Mouse (Mus musculus) forebrain, embryonic 11.5 days (tissue): ENCODE data around the gene Slc4a1. TPM values are rescaled to one million over a fixed set of nuclear protein-coding genes. Genes with fewer than 3 reads are reported as not detected.

Source experiments
- ATAC-seq: fragments of 200-750 bp; cut with Nextera tagmentation; replicated peaks from 2 replicates; pipeline ENCODE4 v1.8.0; 2017; ENCODE audit warnings: moderate TSS enrichment; ENCODE audit not compliant: low FRiP score
- DNase-seq: peaks from one replicate; pipeline ENCODE4 v3.0.0-alpha.2; 2017; ENCODE audit warnings: low spot score
- H3K27ac ChIP-seq: fragments of 300-500 bp; sonication (generic); 2 replicates; pipeline ENCODE4 v1.5.1; 2014; ENCODE audit warnings: low read depth, low read length
- H3K27me3 ChIP-seq: fragments of 300-500 bp; sonication (generic); 2 replicates; pipeline ENCODE4 v1.6.1; 2014; ENCODE audit warnings: mild to moderate bottlenecking, low read length, mixed read lengths; ENCODE audit not compliant: control insufficient read depth, insufficient read depth
- H3K36me3 ChIP-seq: fragments of 300-500 bp; sonication (generic); 2 replicates; pipeline ENCODE4 v1.6.1; 2014; ENCODE audit warnings: mild to moderate bottlenecking, low read length, moderate library complexity, mixed read lengths; ENCODE audit not compliant: control insufficient read depth, insufficient read depth
- H3K4me1 ChIP-seq: fragments of 300-500 bp; sonication (generic); replicated peaks from 2 replicates; pipeline ENCODE4 v1.6.1; 2014; ENCODE audit warnings: low read length, mixed read lengths; ENCODE audit not compliant: control insufficient read depth, insufficient read depth
- H3K4me2 ChIP-seq: fragments of 300-500 bp; sonication (generic); 2 replicates; pipeline ENCODE4 v1.6.1; 2014; ENCODE audit warnings: low read depth, mild to moderate bottlenecking, low read length, moderate library complexity, mixed read lengths; ENCODE audit not compliant: severe bottlenecking
- H3K4me3 ChIP-seq: fragments of 300-500 bp; sonication (generic); 2 replicates; pipeline ENCODE4 v1.5.1; 2014; ENCODE audit warnings: low read depth, low read length
- H3K9ac ChIP-seq: fragments of 300-500 bp; sonication (generic); 2 replicates; pipeline ENCODE4 v1.6.1; 2014; ENCODE audit warnings: low read length
- H3K9me3 ChIP-seq: fragments of 300-500 bp; sonication (generic); 2 replicates; pipeline ENCODE4 v1.6.1; 2016; ENCODE audit warnings: low read length, mixed read lengths; ENCODE audit not compliant: control insufficient read depth
- WGBS: fragments of 180-500 bp; shearing (Covaris S2); extraction: QIAGEN DNeasy Blood & Tissue Kit; methylation state at CpG from one replicate; pipeline ENCODE4 v1.1.7; 2014; 5-methylcytosine and 5-hydroxymethylcytosine counted together
- polyA plus RNA-seq: library from polyadenylated mRNA; unstranded; fragments of >200 nt; fragmentation: Nextera tagmentation; extraction: Ambion mirVana; gene quantifications from 2 replicates; pipeline ENCODE4 v1.2.1, GENCODE M21; 2014

The Slc4a1 gene
- polyA plus RNA-seq, 1 experiment from 2014 or later: 33.8 TPM

DNA sequence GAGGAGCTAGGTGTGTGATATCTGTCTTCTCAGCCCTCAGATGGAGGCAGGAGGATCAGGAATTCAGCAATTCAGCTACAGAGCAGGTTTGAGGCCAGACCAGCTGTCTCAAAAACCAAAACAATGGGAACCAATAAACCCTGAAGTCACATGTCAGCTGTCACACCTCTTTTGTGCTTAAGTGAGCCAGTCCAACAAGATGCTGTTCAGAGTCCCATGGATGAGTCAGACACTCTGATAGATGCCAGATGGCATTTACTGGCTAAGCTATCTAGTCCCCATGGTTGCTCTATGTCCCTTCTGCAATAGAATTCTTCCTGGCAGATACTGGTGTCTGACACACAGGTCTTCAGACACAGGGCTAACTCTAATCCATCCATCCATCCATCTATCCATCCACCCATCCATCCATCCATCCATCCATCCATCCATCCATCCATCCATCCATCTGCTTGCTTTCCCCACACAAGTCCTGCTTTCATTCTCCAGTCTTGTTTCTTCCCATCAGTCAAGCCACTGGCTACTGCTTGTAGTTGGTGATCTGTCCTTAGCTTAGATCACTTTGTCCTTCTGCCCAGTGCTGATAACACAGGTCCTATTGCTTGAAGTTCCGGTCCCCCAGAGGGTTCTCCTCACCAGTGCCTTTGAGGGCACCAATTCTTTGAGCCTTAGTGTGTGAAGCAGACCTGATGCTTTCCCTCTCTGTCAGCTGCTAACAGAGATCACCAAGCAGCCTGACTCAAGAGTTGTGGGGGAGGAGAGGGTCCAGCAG lies 17.5 kb upstream of the Slc4a1 start:
- DNase-seq (peak; percentile 43), ATAC-seq (no peak)
- no peaks in the 10 kb centered on the region for H3K36me3 ChIP-seq
- no peaks in the 10 kb centered on the region for H3K27me3 ChIP-seq
- no peak overlapping the region for H3K4me3 ChIP-seq
- WGBS: 91% methylated on average over 1 of the region's 1 CpGs
- no peaks in the 10 kb centered on the region for H3K4me1 ChIP-seq
- H3K9ac ChIP-seq: no peak overlapping the region
- H3K4me2 ChIP-seq: no peak overlapping the region
- no peaks in the 10 kb centered on the region for H3K9me3 ChIP-seq
- no peak overlapping the region for H3K27ac ChIP-seq

DNA sequence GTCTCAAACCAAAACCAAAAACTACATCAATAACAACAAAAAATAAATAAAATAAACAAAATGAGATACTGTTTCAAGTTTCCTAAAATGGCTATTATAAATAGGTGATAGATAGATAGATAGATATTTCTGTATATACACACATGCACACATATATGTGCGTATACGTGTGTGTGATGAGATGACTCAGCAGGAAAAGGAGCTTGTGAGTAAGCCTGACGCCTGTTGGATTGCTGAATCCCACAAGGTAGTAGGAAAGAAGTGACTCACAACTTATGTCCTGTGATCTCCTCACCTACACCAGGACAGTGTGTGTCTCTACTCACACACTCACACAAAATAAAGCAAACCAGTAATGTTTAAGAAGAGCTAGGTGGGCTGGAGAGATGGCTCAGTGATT lies 16.8 kb upstream of the Slc4a1 start:
- no peak overlapping the region for H3K4me2 ChIP-seq
- H3K27me3 ChIP-seq: no peaks in the 10 kb centered on the region
- no peak overlapping the region for H3K27ac ChIP-seq
- no peak overlapping the region for H3K4me3 ChIP-seq
- no peak for ATAC-seq
- whole genome bisulfite sequencing: 87% methylated on average over 3 of the region's 3 CpGs
- H3K4me1 ChIP-seq: no peaks in the 10 kb centered on the region
- H3K9me3 ChIP-seq: no peaks in the 10 kb centered on the region
- no peak for DNase-seq
- H3K36me3 ChIP-seq: no peaks in the 10 kb centered on the region
- H3K9ac ChIP-seq: no peak overlapping the region

DNA sequence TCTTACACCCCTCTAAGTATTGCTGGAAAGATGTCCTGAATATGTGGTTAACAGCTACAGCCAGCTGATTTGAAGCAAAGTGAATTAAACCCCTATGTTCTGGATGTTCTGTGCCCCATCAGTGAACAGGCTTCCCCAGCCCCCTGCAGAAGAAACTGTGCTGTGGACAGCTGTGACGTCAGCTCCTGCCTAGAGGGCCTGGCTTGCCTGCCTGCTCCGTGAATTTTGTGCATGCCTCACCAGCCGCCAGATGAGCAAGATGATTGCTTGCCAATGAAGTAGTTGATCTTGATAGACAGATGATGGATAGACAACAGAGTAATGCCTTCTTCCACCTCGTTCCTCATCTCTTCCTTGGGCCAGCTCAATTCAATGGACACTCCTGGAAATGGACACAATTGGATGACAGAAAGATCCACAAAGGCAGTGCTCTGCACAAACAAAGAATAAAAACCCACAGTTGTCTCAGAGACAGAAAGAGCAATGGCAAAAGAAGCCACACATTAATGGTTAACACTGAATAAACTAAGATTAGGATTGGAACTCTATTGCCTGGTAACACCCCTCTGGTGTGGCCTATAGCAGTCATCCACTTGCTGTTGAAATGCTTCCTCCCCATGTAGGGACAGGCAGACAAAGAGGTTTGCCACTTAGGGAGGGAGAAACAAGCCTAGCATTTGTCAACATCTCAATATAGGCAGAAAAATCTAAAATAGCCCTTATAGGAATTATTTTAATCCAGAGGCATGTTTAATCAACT lies 15.5 kb upstream of the Slc4a1 start:
- H3K9me3 ChIP-seq: no peaks in the 10 kb centered on the region
- no peak overlapping the region for H3K4me2 ChIP-seq
- H3K27me3 ChIP-seq: no peaks in the 10 kb centered on the region
- H3K9ac ChIP-seq: no peak overlapping the region
- no peak overlapping the region for H3K4me3 ChIP-seq
- H3K27ac ChIP-seq: no peak overlapping the region
- DNase-seq (peak; percentile 44), ATAC-seq (no peak)
- H3K4me1 ChIP-seq: no peaks in the 10 kb centered on the region; the same call in 1 of the 2 replicates
- WGBS: 55% methylated on average over 4 of the region's 4 CpGs
- H3K36me3 ChIP-seq: no peaks in the 10 kb centered on the region

DNA sequence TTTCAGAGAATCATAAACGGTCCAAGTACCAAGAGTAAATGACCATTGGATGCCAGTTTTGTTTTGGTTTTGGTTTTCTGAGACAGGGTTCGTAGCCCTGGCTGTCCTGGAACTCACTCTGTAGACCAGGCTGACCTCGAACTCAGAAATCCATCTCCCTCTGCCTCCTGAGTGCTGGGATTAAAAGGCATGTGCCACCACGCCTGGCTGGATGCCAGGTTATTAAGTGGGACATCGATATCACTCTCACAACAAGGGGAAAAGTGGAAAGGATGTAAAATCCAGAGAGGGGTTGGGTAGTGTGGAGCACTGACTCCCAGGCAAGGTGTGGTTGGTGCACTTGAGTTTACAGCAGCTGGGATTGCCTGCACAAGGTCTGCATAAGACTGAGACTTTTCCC lies 14.1 kb upstream of the Slc4a1 start:
- WGBS: 84% methylated on average over 5 of the region's 5 CpGs
- H3K27ac ChIP-seq: no peak overlapping the region
- ATAC-seq (no peak), DNase-seq (no peak)
- no peaks in the 10 kb centered on the region for H3K9me3 ChIP-seq
- no peak overlapping the region for H3K9ac ChIP-seq
- no peak overlapping the region for H3K4me2 ChIP-seq
- no peak overlapping the region for H3K4me3 ChIP-seq
- no peaks in the 10 kb centered on the region for H3K27me3 ChIP-seq
- H3K4me1 ChIP-seq: peaks cover 6% of the 10 kb centered on the region; the same call in 1 of the 2 replicates
- H3K36me3 ChIP-seq: no peaks in the 10 kb centered on the region

DNA sequence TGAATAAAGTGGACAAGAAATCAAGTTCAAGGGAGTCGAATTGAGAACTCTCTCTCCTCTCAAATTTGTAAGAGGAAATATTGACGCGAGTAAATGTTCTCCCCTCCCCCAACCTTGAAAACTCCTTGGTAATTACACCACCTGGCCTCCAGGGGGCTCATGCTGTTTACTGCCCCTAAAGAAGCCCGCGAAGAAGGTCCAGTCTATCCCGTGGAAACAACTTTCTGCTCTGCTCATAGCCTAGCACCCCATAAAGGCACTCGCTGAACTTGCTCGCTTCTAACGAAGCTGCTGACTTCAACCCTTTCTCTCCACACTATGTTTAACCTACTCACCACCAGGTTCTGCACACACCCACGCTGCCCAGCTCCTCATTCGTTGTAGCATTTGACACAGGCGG lies 11.2 kb upstream of the Slc4a1 start:
- H3K4me1 ChIP-seq: peaks cover 6% of the 10 kb centered on the region; the same call in 1 of the 2 replicates
- DNase-seq: peak; percentile 45
- 61% methylated on average over 12 of the region's 12 CpGs for WGBS

DNA sequence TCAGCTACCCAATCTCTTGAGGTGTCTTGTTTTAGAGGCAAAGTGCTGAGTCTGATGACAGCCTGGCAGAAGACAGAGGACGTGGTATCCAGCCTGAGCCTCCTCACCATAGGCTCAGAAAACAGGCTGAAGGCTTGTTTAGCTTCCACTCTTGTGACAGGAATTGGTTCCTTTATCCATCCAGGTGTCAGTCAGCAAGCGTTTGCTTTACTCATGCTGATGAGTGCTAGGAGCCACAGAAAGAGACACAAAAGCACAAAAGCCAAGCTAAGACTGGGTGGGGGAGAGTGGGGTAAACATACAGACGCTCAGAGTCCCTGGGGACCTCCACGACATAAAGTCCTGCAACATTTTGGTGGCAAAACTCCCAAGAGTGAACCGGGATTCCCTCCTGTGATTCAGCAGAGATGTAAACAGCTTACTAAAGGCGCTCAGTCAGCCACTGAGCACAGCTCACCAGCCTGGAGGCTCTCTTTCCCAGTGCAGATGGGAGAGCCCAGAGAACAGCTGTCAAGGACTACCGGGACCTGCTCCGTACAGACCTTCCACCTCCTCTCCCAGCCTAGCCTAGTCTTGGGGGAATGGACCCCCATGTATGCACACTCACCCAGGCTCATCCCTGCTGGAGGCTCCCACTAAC lies 10.3 kb upstream of the Slc4a1 start:
- WGBS: 10% methylated on average over 8 of the region's 8 CpGs
- H3K4me2 ChIP-seq: peak overlapping the region; percentile 39
- H3K9ac ChIP-seq: peak overlapping the region; percentile 44
- H3K36me3 ChIP-seq: no peaks in the 10 kb centered on the region
- peak overlapping the region; percentile 37 for H3K27ac ChIP-seq
- peak overlapping the region; percentile 5; the same call in 1 of the 2 replicates for H3K4me3 ChIP-seq
- no peak for ATAC-seq
- no peaks in the 10 kb centered on the region for H3K9me3 ChIP-seq
- H3K4me1 ChIP-seq: peaks cover 6% of the 10 kb centered on the region; the same call in 1 of the 2 replicates
- no peaks in the 10 kb centered on the region for H3K27me3 ChIP-seq
- peak; percentile 50 for DNase-seq

More for the DNA sequence above, 11.2 kb upstream of the Slc4a1 start:
- H3K36me3 ChIP-seq: no peaks in the 10 kb centered on the region
- no peak overlapping the region for H3K27ac ChIP-seq
- no peak overlapping the region for H3K9ac ChIP-seq
- ATAC-seq: no peak
- H3K4me2 ChIP-seq: no peak overlapping the region
- H3K27me3 ChIP-seq: no peaks in the 10 kb centered on the region
- no peaks in the 10 kb centered on the region for H3K9me3 ChIP-seq
- H3K4me3 ChIP-seq: no peak overlapping the region

DNA sequence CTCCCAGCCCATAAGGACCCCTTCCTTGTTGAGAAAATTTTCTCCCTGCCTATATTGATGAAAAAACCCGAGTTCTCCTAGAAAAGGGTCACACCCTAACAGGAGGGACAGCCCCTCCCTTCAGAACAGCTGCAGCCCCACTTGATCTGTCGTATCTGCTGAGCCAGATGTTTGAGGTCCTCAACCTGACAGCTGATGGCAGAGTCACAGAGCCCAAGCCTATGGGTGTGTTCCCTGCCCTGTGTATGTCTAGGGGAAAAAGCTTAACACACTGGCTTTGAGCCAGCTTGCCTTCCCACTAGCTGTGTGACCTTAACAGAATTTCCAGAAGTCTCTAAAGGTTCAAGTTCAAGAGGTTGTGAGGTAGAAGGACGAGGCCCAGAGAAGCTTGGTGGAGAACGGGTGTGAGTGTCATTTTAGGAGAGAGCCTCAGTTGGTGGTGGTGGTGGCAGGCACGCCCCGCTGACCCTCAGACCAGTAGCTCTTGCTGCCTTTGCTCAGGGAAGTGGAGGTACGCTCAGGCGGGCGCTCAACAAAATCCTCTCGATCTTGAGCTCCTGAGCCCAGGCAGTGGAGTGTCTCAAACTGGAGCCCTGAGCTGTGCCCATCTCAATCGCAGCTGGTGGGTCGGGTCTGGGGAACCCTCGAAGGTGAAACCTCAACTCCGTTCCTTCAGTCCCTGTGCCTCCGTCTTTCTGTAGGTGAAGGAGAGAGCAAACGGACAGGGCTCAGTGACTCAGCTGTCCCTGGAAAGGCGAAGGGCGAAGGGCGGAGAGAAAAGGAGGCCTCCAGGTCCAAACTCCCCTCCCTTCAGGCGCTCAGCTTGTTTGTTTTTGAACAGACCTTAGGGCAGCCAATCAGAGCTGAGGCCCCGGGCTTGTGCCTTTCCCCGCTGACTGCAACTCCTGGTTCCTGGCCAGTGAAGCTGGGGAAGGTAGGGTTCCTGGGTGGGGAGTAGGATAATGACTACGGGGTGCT lies 9.5 kb upstream of the Slc4a1 start:
- H3K27me3 ChIP-seq: no peaks in the 10 kb centered on the region
- 6% methylated on average over 23 of the region's 23 CpGs for WGBS
- H3K4me2 ChIP-seq: peak overlapping the region; percentile 39
- peak overlapping the region; percentile 44 for H3K9ac ChIP-seq
- H3K4me3 ChIP-seq: peak overlapping the region; percentile 5; the same call in 1 of the 2 replicates
- H3K36me3 ChIP-seq: no peaks in the 10 kb centered on the region
- peaks cover 6% of the 10 kb centered on the region; the same call in 1 of the 2 replicates for H3K4me1 ChIP-seq
- H3K27ac ChIP-seq: peak overlapping the region; percentile 37; the same call in 1 of the 2 replicates
- H3K9me3 ChIP-seq: no peaks in the 10 kb centered on the region
- DNase-seq (peak; percentile 67), ATAC-seq (peak; percentile 39; the same call in 1 of the 2 replicates)
